Mouse (Mus musculus) layer of hippocampus, postnatal 25 days (tissue): ENCODE measurements around the gene Clec2i. TPM values are rescaled to one million over a fixed set of nuclear protein-coding genes. Genes with fewer than 3 reads are reported as not detected.
"Not testable (repeated sequence)": the region's sequence is repeated elsewhere in the genome, so short reads cannot be mapped to it uniquely, and the experiment has no call there.

Experiments used
- DNase-seq, 2 experiments: peaks; one replicate each; pipeline ENCODE4 v3.0.0; 2022; ENCODE audit warnings: mixed read lengths in 2 of 2, low spot score in 1 of 2; ENCODE audit errors: extremely low spot score in 1 of 2
- total RNA-seq, 2 experiments: library from RNA; stranded (reverse); gene quantifications; 2 replicates each; pipeline ENCODE4 v1.2.3; 2021

The Clec2i gene
- total RNA-seq, 2 experiments from 2014 or later: not detected

DNA sequence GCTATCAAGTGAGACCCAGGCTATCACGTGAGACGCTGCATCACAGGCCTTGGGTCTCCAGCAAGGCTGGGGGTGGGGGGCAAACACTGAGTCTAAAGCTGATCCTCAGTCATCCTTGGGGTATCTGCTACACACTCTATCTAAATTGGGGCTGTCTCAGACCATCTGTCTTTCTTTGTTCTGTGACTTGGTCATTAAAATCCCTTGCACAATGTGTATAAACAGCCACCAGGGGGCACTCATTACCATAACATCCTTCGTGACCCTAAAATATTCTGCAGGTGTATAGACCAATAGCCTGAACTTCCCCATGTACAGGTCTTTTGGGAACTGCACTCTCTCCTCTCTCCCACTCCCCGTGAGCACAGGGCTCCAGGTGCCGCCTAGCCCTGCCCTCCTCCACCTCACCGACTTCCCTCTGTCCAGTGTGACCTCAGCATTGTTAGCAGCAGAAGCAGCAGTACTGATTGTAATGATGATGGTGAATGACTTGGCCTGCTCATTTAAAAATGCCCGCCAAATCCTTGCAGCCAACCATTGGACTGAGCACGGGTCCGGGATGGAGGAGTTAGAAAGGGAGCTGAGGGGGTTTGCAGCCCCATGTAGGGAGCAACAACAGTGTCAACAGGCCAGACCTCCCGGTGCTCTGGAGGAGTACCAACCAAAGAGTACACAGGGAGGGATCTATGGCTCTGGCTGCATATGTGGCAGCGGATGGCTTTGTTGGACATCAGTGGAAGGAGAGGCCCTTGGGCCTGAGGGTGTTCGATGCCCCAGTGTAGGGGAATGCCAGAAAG lies 33.2 kb upstream of the Clec2i start:
- DNase-seq: peak; percentile 65 to 77

DNA sequence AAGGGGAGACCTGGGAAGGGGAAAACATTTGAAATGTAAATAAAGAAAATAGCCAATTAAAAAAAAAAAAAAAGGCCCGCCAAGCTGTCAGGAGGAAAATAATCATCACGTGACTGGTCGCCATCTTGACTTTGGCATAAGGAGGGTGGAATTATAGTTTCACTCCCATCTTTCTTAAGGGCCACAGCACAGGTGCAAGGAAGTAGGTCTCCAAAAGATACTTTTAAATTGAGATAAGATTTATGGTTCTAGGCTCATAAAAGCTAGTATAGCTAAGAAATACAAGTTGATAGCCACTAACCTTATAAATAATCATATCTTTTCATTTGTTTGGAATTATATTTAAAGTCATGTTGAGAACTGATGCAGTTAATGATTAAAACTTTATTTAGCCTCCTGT lies 32.5 kb upstream of the Clec2i start:
- no peak for DNase-seq

DNA sequence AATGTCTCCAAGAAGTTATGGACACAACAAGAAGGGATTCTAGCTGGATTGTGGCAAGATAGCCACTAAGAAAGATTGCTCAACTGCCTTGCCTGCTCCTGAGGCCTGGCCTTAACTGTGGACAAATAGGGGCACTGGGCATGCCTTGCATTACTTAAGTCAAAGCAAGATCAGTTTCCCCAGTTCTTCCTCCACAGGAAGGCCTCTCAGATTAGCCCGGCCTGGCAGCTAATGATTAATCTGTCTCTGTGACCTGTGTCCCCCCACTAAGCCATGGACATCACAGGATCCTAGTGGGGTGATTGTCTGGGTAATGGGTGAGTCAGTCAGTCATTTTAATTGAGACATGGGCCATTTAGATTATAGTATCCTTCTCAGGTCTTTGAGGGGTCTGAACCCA lies 31.9 kb upstream of the Clec2i start:
- DNase-seq: no peak

DNA sequence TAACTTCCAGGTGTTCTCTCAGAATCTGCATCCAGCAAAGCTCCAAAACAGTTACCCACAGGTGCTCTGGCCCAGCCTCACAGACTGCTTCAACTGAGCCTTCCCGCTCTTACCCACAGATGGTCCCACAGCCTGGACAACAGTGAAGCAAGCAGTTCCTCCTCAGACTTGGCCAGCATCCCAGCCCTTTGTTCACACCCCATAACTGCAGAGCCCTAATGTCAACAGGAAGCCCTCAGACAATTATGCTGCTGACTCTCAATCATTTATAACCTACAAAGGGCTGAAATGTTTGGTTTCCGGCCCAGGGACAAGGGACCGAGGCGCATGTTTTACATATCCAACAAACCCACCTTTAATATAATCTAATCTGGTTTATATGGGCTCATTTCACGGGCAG lies 31.1 kb upstream of the Clec2i start:
- peak in 1 of 2 experiments; percentile 43 for DNase-seq

GRCm38 (mm10) chr6:128857976-128858375 lies 29.4 kb upstream of the Clec2i start:
- no peak for DNase-seq

DNA sequence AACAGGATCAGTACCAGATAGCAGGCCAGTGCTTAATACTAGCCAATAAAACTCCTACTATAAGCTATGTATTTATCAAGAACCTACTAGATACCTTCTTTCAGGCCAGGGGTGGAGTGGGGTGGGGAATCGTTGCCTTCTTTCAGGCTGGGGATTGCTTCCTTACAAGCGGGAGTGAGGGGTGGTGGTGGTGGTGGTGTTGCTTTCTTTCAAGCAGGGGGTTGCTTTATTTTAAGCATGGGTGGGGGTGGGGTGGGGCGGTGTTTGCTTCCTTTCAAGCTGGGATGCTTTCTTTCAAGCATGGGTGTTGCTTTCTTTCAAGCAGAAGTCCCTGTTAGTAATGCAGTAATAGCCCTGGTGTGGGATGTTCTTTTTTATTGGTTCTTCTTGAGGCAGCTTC lies 18.5 kb upstream of the Clec2i start:
- no peak for DNase-seq

DNA sequence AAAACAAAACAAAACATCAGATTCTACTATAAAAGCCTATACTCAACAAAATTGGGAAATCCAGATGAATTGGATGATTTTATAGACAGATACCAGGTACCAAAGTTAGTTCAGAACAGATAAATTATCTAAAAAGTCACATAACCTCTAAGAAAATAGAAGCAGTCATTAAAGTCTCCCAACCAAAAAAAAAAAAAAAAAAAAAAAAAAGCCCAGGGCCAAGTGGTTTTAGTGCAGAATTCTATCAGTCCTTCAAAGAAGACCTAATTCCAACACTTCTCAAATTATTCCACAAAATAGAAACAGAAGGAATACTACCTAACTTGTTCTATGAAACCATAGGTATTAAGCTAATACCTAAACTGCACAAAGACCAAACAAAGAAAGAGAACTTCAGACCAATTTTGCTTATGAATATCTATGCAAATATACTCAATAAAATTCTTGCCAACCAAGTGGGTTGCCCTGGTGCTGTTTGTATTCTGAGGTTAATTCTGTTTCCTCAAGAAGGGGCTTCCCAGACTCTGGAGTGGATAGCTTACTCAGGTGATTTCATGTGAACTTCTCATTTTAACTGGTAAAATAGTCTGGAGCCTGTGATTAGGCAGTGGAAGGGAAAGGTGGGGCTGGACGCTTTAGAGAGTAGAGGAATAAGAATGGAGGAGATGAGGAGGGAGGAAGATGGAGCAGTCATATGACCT lies 15.3 kb upstream of the Clec2i start:
- DNase-seq: no peak

DNA sequence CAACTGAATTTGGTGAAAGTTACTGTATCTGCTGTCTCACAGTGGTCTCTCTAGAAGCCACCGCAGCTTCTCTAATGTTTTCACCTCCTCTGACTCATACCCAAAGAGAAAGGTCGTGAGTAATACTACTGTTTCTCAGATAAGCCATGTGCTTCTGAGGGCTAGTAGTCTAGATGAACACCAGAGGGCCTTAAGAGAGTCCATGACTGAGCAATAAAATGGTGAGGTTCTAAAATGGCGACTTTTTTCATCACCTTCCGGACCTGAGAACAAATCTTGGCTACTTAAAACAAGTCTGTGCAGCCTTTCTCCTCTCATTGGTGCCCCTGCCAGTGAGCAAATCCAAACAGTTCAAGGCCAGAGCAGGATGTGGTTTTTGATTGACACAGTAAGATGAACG lies 1.4 kb downstream of the Clec2i start:
- DNase-seq: no peak

GRCm38 (mm10) chr6:128890948-128891355 lies 3.6 kb downstream of the Clec2i start, which contains the start of gene BC035044:
Gene BC035044 (minus strand): TSS chr6:128891126.
- DNase-seq: no peak

DNA sequence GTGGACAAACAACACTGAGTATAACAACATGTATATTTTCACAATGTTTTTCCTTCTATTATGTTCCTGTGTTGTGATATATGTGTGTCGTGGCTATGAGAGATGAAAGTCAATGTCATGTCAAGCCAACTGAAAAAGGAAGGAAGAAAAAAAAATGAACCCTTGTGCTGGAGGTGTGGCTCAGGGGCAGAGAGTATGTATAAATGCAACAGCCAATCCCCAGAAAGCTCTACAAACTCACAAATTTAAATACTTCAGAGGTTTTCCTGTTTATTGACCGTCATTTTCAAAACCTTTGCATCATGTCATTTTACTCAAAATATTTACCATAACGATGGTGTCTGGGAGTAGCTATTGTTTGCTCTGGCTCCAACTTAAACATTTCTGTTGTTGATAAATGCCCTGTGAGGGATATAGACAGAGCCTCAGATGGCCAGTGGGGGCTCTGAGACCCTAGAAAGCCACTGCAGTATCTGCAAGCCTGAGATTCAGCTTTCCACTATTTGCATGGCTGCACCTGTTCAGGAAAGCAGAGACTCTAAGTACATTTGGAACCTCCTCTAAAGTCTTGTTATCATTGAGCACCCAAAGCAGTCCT lies 8.1 kb downstream of the Clec2i start:
- no peak for DNase-seq

GRCm38 (mm10) chr6:128900044-128900443 lies 12.7 kb downstream of the Clec2i start:
- no peak for DNase-seq

DNA sequence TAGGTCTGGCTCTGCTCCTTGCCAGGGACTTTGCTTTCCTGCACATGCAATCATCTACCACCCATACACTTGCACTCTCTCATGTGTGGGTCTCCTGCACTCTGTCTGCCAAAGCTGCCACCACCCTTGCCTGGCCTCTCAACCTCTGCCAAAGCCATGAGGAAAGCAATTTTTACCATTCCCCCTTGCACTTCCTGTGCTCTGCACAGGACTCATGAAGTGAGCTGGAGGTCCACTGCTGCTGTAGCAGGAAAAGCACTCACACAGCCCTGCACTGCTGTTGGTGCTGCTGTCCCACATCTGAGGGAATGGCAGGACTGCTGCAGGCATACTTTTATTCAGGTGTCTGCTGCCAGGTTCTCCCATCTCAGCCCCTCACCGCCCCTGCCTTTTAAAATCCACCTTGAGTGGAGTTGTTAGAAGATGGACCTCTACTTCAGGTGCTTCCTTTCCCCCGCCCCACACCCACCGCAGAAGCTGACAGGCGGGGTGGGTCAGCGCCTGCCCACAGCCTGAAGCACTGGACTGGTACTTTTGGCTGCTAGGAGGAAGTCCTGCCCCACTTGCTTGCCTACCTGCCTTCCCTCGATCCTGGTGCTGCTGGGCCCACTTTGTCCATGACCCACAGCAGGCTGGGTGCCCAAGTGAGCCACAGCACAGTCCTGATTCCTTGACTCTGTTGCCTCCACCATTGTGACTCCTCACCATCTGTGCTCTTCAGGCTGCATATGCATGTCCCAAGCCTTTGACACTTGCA lies 13.6 kb downstream of the Clec2i start:
- not testable (repeated sequence) for DNase-seq

DNA sequence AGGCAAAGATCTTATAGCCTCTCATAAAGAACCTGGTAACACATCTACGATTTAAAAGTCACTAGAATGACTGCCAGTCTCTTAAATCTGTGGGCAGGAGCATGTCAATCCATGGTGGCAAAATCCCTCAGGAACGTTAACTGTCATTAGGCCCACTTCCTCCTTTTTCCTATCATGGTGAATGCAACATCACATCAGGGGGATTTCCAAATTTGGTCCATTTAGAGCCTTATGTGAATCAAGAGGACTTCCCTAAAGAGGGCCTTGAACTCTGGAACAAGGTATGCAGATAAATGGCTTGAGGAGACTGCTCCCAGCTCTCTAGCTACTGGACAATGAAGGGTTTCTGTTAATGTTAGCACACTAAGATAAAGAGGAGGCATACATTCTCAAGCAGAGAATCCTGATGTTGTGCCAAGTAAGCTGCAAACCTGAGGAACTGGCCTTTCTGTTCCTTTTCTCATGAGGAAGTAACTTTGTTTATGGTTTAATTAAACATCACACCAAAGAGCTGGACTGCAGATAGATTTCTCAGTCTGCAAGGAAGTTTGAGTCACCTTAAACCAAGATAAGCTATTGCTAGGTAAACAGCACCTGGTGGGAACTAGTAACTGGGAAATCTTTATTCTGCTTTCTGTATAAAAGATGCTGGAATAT lies 26.3 kb downstream of the Clec2i start:
- no peak for DNase-seq

DNA sequence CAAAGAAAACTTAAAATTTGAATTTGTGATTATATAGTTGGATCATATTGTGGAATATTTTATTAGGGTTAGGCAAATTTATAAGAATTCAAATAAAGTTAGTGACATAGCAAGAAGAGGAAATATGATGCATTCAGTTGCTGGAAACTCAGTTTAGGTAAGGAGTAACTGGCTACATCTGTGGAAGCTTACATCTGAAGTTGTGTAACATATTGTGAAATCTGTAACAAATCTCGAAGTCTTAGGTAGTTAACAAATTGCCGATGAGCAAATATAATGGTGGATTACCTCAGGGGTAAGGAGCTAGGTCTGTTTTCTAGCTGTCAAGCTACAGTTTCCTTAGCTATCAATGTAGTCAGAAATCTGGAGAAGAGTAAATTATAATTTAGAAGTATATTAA lies 29.9 kb downstream of the Clec2i start:
- DNase-seq: no peak

- no peak for DNase-seq
Measured at GRCm38 (mm10) chr6:128933050-128933449, 45.7 kb downstream of the Clec2i start.

DNA sequence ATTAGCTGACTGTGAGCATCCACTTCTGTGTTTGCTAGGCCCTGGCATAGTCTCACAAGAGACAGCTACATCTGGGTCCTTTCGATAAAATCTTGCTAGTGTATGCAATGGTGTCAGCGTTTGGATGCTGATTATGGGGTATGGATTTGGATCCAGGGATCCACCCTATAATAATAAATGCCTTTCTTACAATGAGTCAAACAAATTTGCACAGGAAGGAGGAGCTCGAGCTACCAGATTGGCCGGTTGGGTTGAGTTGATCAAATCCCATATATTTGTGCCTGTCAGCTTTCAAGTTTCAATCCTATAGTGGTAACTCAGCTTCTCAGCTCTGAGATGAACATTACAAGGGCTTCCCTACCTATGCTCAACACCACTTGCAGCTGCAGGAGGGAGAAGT lies 46.7 kb downstream of the Clec2i start, which contains the start of gene Clec2g:
Gene Clec2g, plus strand, starts transcription at position 301 of the 400 bp plus-strand sequence.
- not testable (repeated sequence) for DNase-seq

GRCm38 (mm10) chr6:128935889-128936665 lies 48.7 kb downstream of the Clec2i start:
- not testable (repeated sequence) for DNase-seq

GRCm38 (mm10) chr6:128941646-128942421 lies 54.4 kb downstream of the Clec2i start:
- DNase-seq: no peak

DNA sequence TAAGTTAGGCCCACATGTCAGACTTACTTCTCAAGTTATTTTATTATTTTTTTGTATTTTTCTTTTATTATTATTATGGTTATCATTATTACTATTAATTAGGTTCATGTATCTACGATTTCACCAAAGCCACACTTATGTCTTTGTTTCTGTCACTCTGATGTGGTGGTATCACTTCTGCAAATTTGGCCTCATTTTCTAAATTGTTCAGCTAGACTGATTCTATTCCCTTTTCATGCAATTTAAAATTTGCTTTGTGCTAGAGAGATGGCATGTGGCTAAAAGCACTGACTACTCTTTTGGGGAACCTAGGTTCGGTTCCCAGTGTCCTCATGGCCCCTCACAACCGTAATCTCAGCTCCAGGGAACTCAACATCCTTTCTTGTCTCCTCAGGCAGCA lies 58.2 kb downstream of the Clec2i start:
- DNase-seq: no peak
